Mouse (Mus musculus) testis, postnatal 14 days (tissue): ENCODE data around the gene Sulf2.
"Not testable (repeated sequence)": the region's sequence is repeated elsewhere in the genome, so short reads cannot be mapped to it uniquely, and the experiment has no call there.

ENCODE experiments used
- DNase-seq: peaks from one replicate; pipeline ENCODE4 v3.0.0; 2021; ENCODE audit warnings: low spot score

The Sulf2 gene

DNA sequence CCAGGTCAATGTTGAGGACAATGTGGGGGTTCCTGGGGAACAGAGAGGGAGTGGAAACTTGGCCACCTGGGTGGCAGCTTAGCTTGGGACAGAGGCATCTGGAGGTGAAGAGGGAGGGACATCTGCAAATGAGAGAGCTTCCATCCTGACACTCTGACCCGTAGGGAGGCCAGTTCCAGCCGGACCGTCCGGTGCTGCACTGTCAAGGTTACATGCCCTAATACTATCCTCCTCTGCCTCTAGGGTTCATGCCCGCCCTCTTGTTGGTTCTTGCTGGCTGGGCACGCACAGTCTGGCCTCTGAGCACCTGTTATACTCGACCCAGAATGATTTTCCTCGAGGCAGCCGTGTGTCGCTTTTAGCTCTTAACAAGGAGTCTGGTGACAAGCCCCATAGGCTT is 69.7 kb downstream of the Sulf2 start:
- DNase-seq = no peak

DNA sequence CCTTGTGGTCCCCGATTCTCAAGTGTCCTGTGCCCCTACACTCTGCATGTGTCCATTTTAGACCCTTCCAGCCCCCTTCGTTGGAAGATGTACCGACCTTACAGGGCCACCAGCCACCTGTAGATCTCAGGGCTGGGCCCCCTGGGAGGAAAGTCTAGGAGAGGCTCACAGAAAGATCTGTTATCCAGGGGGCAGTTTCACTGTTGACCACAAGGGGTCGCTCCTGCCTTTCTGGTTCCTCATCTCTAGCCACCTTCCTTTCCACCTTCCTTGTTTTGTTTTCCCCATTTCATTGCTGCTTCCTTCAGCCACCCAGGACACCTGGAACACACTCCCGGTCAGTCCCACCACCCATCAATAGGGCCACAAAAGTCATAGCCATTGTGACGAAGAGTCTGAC is 70.5 kb downstream of the Sulf2 start:
- not testable (repeated sequence) for DNase-seq

DNA sequence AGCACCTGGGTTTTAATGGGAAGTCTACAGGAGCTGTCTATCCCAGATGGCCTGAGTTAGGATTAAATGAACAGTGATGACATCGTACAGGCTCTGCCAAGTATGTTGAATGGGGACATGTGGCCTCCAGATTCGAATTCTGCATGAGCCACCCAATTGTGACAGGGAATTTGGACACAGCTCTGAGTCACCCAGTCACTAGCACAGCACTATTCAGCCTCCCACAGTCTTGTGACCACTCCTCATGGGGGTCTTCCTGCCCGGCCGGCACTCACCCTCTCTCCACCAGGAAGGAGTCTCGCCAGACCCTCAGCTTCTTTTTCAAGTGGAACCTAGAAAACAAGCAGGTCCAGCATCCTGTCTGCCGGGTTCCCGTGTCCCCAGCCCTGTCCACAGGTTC is 71.4 kb downstream of the Sulf2 start:
- no peak for DNase-seq

DNA sequence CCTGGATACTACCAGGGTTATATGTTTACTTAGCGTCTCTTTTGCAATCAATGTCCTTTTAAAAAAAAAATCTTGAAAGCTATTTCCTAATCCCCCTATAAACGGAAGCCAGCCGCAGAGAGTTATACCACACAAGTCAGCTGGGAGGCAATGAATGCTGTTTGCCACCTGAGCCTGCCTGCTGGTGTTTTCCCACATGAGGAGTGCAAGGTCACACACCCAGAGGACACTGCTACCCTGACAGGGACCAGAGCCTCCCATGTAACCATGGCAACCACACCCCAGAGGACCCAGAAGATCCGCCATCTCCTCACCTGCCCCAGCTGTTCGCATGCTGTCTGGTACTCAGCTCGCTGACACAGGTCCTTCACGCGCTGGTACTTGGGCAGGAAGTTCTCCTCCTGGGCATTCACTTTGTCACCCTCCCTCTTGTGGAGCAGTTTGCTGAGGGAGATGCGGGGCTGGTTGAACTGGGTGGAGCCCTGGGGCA is 71.9 kb downstream of the Sulf2 start:
- no peak for DNase-seq

DNA sequence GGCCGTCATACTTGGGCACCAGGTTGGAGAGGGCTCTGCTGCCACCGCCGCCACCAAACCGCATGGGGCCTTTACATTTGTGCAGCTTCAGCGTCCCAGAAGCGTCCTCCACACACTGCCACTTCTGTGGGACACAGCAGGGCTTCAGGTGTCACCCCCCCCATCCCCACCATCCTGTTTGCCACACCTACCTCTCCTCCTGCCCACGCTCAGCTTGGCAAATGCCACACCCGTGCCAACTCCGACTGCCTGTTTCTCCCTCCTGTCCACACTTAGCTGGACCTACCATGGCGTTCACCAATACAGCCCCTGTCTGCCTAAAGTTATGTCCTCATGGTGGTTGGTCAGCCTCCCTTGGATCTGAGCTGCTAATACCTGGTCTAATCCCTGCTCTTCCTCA is 72.8 kb downstream of the Sulf2 start:
- DNase-seq = no peak

DNA sequence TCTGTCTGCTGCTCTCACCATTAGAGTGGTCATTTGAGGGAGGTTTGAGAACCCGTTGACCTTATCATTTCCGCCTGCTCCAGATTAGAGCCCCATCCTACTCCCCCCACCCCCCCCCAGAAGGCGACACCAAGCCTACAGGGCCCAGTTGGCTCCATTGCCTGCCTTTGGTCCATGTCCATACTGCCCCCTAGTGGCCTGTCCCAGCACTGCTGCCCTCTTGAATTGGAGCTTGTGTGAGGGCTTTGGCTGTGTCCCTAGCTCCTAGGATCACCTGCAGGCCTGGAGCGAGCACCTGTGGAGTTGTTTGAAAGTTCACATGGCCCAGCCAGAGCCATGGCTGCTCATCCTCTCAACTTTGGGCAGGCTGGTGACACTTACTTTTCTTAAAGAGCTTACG is 73.3 kb downstream of the Sulf2 start:
- peak; percentile 69 for DNase-seq

DNA sequence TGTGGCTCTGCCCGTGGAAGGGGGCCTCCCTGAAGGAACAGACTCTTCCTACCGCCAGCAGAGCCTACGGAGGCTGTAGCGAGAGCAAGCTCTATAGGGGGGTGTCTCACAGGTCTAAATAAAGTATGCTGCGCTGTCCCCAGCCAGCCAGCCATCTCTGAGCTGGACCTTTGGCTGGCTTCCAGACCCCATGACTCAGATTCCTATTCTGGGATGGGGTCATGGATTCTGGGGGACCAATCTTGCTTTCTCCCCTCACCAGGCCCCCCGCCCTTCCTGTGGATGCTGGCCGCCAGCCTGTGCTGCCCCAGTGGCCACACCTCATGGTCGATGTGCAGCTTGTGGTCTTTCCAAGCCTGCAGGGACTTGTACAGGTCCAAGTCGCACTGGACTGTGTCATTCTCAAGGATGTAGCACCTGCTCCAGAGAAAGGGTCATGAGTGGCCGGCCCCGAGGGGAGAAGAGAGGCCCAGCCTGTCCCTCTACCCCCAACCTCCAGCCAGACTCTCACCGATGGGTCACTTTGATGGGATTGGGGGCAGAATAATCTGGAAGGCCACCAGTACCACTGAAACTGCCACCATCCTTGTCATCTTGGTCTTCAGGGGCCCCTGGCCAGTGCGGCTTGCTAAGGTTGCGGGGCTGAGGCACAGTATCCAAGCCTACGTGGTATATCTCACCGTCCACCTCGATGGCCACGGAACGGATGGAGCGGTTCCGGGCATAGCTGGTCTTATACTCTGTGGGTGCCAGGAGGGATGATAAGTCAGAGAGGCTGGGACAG is 74.3 kb downstream of the Sulf2 start:
- DNase-seq = no peak

DNA sequence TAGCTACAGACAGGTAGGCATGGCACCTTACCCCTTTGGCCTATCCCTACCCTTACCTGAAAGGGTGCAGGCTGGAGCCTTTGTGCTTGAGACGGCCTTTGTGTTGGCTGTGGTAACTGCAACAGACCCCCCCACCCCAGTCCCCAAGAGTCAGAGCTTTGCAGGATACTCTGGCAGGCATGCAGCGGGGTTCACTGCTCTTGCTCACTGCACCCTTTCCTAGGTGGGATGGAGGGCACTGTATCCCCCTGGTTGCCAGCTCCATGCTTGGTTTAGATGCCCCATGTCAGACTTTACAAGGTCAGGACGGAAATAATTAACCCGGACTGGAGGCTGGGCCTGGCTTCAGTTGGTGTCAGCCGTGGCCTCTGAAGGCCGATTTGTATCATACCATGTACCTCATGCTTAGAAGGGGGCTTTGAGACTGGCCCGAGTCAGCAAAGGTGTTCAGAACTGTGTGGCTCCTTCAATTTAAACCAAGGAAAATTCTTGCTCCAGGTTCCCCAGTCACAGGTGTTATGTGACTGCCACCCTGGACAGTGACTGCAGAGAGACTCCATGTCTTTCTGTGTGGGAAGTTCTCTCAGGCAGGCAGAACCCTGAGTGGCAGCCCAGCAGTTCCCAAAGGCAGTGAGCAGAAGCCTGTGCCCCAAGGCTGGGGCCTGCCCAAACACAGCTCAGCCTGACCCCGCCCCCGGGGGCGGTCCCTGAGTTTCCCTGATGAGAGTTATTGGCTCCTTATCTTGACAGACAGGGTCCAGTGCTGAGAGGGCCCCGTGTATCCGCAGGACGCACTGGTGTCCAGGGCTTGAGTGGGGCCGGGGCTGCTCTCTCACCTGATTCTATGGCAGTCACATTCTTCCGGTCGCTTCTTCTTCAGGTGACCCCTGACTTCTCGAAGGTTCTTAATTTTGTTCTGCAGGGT is 75.2 kb downstream of the Sulf2 start:
- no peak for DNase-seq

DNA sequence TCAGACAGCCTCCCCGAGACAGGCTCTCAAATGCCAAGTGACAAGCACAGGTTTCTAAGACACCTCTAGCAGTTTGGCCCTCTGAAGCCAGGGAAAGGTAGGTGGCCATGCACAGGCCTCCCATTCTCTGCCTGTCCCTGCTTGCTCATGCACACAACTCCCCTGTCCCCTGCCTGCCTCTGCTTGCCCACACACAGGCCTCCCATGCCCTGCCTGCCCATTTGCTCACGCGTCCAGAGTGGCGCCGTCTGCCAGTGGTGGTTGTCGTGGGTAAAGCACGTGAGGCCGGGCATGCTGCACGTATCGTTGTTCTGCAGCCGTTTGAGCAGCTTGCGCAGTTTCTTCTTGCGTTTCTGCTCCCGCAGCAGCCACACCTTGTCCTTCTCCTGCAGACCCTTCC is 76.2 kb downstream of the Sulf2 start:
- no peak for DNase-seq

DNA sequence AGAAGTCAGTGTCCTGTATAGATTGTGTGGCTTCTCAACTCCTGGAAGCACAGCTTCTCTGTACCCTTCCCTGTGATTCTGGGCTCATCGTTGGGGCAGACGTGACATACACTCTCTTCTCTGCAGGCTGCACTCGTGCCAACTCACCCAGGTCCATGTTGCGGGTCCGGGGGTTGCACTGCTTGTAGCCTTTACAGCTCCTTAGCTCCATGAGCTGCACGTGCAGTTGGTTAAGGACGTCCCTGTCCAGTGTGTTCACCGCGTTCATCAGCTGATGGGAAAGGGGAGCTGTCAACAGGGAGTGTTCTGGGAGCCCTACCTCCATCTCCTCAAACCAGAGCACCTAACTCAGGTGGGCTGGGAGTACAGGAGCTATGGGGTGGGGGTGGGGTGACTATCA is 78.1 kb downstream of the Sulf2 start:
- no peak for DNase-seq

DNA sequence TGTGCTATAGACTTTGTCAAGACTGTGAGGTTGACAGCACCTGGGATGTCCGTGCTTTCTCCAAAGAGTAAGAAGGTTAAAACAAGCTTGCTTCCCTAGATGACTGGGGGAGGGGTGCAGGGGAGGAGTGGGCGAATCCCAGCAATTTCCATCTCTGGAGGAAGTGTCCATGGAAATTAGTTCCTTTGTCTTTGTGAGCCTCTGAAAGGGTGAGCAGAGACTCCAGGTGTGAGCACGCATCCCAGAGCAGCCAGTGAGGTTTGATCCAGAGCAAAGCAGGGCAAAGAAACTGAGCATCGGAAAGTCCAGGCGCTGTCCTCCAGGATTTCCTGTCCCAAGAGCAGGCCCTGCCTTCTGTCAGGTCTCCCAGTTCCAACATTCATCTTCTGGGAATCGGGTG is 81.1 kb downstream of the Sulf2 start:
- no peak for DNase-seq

DNA sequence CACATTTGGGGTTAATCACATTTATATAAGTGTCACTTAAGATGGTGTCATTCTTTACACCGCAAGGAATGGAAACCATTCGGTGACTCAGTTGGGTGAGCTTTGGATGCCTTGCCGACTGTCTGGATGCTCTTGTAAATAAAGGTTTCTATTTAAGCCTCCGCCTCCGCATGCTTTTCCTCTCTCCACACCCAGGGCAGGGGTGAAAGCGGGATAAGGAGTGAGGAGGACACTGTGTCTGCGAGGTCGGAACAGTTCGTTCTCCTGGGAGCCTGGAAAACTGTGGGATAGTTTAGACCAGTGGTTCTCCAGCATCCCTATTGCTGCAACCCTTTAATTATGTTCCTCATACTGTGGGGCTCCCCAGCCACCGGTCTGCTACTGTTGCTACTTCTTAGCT is 82.4 kb downstream of the Sulf2 start:
- peak; percentile 55 for DNase-seq

DNA sequence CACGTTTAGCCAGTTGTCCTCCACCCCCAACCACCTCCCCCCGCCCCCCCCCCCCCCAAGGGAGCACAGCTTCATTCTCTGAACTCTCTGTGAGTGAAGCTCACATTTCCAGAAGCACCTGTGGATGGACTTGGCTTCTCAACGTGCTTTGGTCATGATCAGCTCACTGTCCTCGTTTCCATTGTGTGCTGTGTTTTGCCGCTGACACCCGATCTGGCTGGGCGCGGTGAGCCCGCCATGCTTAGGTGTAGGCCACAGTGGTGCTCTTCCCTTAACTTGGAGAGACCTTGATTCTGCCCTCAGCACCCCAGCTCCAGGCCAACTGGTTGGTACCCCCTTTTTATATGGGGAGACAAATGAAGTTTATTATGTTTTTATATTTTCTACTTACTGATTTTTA is 83.6 kb downstream of the Sulf2 start:
- no peak for DNase-seq

DNA sequence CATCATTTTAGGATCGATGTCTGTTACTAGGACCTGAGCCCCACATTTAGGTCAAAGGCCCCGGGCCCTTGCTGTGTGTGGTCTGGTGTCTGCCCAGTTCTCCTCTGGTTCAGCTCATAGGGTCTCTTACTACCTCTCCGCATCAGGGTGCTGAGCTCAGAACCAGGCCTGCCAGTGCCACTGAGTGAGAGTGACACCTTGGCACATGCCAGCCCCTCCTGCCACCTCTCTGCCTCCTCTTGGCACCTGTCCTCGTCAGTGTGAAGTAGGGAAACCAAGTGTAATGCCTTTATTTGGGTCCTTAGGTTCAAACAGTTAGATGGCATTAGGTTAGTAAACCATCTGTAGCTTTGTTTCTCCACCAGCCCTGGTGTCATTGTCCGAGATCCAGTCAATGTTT is 84.0 kb downstream of the Sulf2 start:
- DNase-seq = no peak

DNA sequence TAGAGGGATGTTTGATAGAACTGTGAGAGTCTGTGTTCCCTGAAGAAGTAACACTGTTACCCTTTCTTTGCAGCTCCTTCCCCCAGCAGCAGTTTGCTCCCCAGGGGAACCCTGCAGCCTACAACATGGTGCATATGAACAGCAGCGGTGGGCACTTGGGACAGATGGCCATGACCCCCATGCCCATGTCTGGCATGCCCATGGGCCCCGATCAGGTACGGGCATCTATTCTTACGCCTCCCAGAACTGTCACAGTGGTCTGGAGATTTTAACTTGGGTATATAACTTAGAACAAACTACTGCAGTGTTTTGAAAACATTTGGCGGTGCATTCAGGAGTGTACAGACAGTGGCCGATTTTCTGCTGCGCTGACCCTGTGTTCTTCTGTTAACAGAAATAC is 85.7 kb downstream of the Sulf2 start:
- DNase-seq = no peak

DNA sequence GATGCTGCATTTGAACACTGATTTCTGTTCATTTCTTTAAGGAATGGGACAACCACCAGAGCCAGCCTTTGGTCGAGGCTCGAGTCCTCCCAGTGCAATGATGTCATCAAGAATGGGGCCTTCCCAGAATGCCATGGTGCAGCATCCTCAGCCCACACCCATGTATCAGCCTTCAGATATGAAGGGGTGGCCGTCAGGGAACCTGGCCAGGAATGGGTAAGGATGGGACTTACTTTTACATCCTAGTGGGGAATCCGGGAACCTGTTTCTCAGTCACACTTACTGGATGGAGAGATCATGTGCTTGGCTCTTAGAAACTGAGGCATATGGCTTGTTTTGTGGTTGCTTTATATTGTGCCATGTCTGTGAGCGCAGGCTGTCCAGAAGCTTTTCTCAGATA is 86.3 kb downstream of the Sulf2 start:
- DNase-seq = no peak

DNA sequence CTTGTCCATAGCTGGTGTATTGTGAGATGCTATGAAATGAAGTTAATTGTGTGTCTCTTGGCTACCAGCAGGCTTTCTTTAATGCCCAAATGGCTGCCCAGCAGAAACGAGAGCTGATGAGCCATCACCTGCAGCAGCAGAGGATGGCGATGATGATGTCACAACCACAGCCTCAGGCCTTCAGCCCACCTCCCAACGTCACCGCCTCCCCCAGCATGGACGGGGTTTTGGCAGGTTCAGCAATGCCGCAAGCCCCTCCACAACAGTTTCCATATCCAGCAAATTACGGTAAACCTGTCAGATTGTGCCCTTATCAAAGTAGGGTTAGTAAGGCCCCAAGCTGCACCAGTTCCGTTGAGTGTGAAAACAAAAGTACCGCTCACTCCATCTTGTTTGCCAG is 87.2 kb downstream of the Sulf2 start:
- no peak for DNase-seq

DNA sequence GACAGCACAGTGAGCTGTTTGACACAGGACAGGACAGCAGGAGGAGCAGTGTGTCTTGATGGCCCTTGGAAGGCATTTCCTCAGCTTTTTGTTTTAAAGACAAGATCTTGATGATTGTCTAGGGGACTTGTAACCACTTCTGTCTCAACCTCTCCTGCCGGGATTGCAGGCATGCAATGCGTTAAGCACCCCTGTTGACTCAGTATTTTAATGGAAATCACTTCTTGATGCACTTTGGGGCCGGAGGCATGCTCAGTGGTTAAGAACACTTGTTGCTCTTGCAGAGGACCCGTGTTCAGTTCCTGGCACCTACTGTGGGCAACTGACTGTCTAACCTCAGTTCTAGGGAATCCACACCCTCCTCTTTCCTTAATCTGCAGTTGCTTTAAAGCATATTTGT is 89.0 kb downstream of the Sulf2 start:
- DNase-seq = no peak

DNA sequence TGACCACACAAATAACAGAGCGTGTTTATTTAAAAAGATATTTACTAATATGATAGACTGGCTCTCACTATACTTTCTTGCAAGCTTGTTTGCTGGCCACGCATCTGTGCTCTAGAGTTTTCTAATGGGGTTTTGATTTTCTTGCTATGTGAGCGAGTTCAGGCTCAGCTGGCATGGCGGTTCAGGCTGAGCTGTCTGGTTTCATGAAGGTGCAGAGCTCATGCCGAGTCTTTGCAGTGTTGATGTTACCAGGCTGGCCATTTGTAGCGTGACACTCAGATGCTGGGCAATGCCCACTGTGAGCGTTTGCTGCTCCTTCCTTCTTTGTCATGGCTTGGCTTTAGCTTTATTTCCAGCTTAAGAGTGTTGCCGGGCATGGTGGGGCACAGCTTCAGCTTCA is 93.0 kb downstream of the Sulf2 start:
- no peak for DNase-seq

DNA sequence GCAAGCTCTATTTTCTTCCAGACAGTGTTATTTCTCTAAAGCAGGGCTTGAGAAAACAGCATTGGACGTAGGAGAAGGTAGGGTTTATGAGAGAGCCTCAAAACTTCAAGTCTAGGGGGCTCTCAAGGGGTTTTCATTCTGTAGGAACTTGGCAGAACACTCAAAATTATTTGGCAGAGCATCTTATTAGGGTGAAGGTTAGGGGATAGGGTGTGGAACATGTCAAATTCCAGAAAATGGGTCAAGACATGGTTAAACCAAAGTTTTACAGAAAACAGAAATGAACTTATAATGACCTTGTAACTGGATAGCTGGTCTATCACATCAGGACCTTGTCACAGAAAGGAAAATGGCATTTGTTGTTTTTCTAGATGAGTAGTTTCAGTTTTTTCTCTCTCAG is 93.5 kb downstream of the Sulf2 start:
- no peak for DNase-seq

DNA sequence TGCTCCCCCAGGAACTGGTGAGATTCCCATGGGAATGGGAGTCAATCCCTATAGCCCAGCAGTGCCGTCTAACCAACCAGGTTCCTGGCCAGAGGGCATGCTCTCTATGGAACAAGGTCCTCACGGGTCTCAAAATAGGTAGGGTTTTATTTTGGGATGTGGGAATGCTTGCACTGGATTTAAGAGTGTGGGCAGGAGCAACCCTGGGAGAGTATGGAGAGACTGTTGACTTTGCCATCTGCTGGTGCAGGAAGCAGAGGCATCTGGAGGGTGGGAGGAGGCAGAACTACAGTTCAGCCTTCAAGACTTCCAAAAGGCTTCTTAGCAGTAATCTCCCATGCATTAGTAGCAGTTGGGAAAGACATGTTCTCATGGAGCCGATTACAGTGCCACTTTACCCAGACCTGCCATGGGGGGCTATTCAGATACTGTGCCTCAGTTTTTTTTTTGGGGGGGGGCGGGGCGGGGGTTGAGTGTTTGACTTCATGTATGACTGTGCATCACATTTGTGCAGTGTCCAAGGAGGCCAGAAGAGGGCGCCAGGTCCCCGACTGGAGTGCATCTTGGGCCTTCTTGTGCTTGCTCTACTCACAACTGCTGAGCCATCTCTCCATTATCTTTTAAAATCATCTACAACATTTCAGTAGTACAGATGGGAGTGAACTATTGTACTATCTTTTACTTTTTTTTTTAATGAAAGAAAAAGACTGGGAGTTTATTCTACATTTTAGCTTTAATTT is 95.6 kb downstream of the Sulf2 start:
- no peak for DNase-seq

DNA sequence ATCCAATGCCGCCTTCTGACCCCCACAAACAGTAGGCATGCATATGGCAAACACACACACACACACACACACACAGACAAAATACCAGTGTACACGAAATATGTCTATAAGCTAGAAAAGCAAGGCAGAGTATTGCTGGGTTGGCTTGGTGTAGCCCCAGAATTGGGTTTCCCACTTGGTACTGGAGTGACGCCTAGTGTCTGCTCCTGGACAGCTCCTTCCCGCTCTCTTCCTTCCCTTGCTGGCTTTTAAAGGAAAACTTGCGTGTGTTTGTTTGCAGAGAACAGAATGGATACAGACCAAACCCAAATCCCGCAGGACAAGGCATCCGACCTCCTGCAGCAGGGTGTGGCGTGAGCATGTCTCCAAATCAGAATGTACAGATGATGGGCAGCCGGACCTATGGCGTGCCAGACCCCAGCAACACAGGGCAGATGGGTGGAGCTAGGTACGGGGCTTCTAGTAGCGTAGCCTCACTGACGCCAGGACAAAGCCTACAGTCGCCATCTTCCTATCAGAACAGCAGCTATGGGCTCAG is 101.4 kb downstream of the Sulf2 start:
- no peak for DNase-seq
